Mouse (Mus musculus) bone marrow, adult 2 months (tissue): ENCODE data around the gene Cbln1.

Experiments used
- CTCF ChIP-seq: fragments of 200-500 bp; IDR thresholded peaks from 2 replicates; pipeline ENCODE4 v1.5.1; 2011; ENCODE audit warnings: low read length, control low read depth; ENCODE audit not compliant: control insufficient read depth, insufficient read depth
- POLR2A ChIP-seq: fragments of 200-500 bp; IDR thresholded peaks from 2 replicates; pipeline ENCODE4 v1.6.1; 2011; ENCODE audit warnings: low read depth, mild to moderate bottlenecking, control low read depth, low read length, borderline replicate concordance; ENCODE audit not compliant: control insufficient read depth

DNA sequence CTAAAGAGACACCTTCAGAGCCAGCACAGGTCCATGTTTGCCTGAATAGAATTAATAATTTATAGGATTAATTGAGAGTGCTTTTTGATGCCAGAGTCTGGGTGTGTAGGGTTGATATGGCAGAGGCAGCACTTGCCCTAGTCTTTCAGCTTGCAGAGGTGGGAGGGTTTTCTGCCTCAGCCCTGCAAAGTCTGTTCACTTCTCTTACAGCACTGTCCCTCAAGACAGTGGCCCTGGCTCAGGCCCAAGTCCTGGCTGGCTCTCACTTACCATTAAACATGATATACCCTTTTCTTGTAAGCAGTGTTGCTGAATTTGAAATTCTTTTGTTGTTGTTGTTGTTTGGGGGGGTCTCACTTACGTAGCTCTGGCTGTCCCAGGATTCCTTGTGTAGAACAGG, 9.0 kb upstream of the Cbln1 start:
- TF ChIP-seq CTCF: no peak
- no peak for TF ChIP-seq POLR2A
